8 mouse cellular contexts compared by ENCODE assay signal in the genomic region with DNA sequence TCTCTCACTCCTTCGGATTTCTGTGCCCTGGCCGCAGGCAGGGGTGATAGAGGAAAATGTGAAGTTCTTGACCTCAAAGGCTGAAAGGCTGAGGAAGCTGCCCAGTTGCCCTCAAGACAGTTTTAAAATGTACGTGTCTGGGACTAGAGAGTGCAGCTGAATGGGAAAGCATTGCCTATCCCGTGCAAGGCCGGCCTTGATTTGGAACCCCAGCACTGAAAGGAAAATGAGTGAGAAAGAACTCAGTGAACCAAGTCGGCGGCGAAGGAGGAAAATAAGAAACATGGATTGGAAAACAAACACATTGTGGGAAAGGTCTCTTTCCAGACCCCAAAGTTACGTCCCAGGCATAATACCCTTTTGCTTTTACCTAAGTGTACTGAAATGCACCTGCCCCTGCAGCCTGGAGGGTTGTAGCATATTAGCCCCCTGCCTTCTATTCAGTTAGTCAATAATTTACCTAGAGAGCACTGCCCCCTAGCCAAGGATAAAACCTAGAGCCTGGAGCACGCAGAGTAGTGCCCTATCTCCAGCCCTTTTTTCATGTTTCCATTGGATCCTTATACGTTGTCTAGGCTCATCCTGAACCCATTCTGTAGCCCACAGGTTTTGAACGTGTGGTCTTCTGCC. TPM values are rescaled to one million over a fixed set of nuclear protein-coding genes. Genes with fewer than 3 reads are reported as not detected.
DNase-seq lines count a peak whose midpoint lies in the region; ATAC-seq and TF ChIP-seq lines count a peak whose summit lies in the region.

No protein-coding gene starts in this region.

- intact Hi-C loops in heart, postnatal 36 days (cut with DNase I) = no loop called here
- intact Hi-C loops in left cerebral cortex, postnatal 36 days (cut with DNase I) = no loop called here

- WGBS in heart, embryonic 13.5 days = 58% methylated on average over 12 of the region's 12 CpGs
- WGBS in forebrain, embryonic 10.5 days = 50% methylated on average over 12 of the region's 12 CpGs
- WGBS in kidney, embryonic 15.5 days = 46% methylated on average over 12 of the region's 12 CpGs
- WGBS in midbrain, postnatal 0 days = 44% methylated on average over 12 of the region's 12 CpGs

- H3K27me3 ChIP-seq in heart, embryonic 13.5 days (replicated peaks) = no peaks in the 10 kb centered on the region
- H3K27me3 ChIP-seq in forebrain, embryonic 10.5 days (ENCODE audit: poor library complexity, severe bottlenecking) = peaks cover 23% of the 10 kb centered on the region
- H3K27me3 ChIP-seq in kidney, embryonic 15.5 days = no peaks in the 10 kb centered on the region
- no peaks in the 10 kb centered on the region for H3K27me3 ChIP-seq in midbrain, postnatal 0 days (ENCODE audit: insufficient read depth, low read length)

- peak overlapping the region; percentile 100 for H3K27ac ChIP-seq in heart, embryonic 13.5 days (replicated peaks)
- peak overlapping the region; percentile 95 for H3K27ac ChIP-seq in forebrain, embryonic 10.5 days
- peak overlapping the region; percentile 100 for H3K27ac ChIP-seq in kidney, embryonic 15.5 days
- H3K27ac ChIP-seq in midbrain, postnatal 0 days (ENCODE audit: low read depth, low read length) = peak overlapping the region; percentile 95

- peak overlapping the region; percentile 86 for H3K9ac ChIP-seq in heart, embryonic 13.5 days
- H3K9ac ChIP-seq in kidney, embryonic 15.5 days = no peak overlapping the region
- H3K9ac ChIP-seq in midbrain, postnatal 0 days (replicated peaks; ENCODE audit: low read length, poor library complexity, severe bottlenecking) = no peak overlapping the region

- H3K9me3 ChIP-seq in heart, embryonic 13.5 days = no peaks in the 10 kb centered on the region
- H3K9me3 ChIP-seq in forebrain, embryonic 10.5 days = no peaks in the 10 kb centered on the region
- H3K9me3 ChIP-seq in kidney, embryonic 15.5 days (replicated peaks) = no peaks in the 10 kb centered on the region
- no peaks in the 10 kb centered on the region for H3K9me3 ChIP-seq in midbrain, postnatal 0 days (ENCODE audit: low read length)

- H3K36me3 ChIP-seq in heart, embryonic 13.5 days = no peaks in the 10 kb centered on the region
- H3K36me3 ChIP-seq in forebrain, embryonic 10.5 days (replicated peaks) = no peaks in the 10 kb centered on the region
- H3K36me3 ChIP-seq in kidney, embryonic 15.5 days = no peaks in the 10 kb centered on the region
- no peaks in the 10 kb centered on the region for H3K36me3 ChIP-seq in midbrain, postnatal 0 days (ENCODE audit: insufficient read depth, low read length)

- no peak for TF ChIP-seq CTCF in midbrain, postnatal 0 days (IDR thresholded peaks at IDR 0.05)

- peak overlapping the region; percentile 75; the same call in 1 of the 2 replicates for H3K4me2 ChIP-seq in heart, embryonic 13.5 days
- H3K4me2 ChIP-seq in kidney, embryonic 15.5 days = peak overlapping the region; percentile 68
- H3K4me2 ChIP-seq in midbrain, postnatal 0 days (ENCODE audit: low read depth, low read length, poor library complexity, severe bottlenecking) = no peak overlapping the region

- DNase-seq in heart, postnatal 36 days = no peak
- DNase-seq in forebrain, embryonic 10.5 days (ENCODE audit: extremely low spot score, low spot score) = no peak
- no peak for DNase-seq in midbrain, postnatal 0 days (ENCODE audit: low spot score)
- DNase-seq in thymus, postnatal 4 days = no peak
- DNase-seq in left cerebral cortex, postnatal 36 days (ENCODE audit: low spot score in 2 of 2) = no peak
- no peak for DNase-seq in MN1 (ENCODE audit: low spot score)

- H3K4me1 ChIP-seq in heart, embryonic 13.5 days = peaks cover 94% of the 10 kb centered on the region
- peaks cover 100% of the 10 kb centered on the region for H3K4me1 ChIP-seq in forebrain, embryonic 10.5 days
- peaks cover 93% of the 10 kb centered on the region for H3K4me1 ChIP-seq in kidney, embryonic 15.5 days
- peaks cover 58% of the 10 kb centered on the region for H3K4me1 ChIP-seq in midbrain, postnatal 0 days (ENCODE audit: insufficient read depth, low read length)

- no peak overlapping the region for H3K4me3 ChIP-seq in heart, embryonic 13.5 days
- H3K4me3 ChIP-seq in forebrain, embryonic 10.5 days = no peak overlapping the region
- no peak overlapping the region for H3K4me3 ChIP-seq in kidney, embryonic 15.5 days (replicated peaks)
- no peak overlapping the region for H3K4me3 ChIP-seq in midbrain, postnatal 0 days (ENCODE audit: low read depth, low read length)

- no peak for ATAC-seq in heart, embryonic 13.5 days (ENCODE audit: extremely low read depth, insufficient number of reproducible peaks, low FRiP score, low TSS enrichment)
- no peak for ATAC-seq in kidney, embryonic 15.5 days (replicated peaks; ENCODE audit: low FRiP score)
- no peak for ATAC-seq in midbrain, postnatal 0 days (ENCODE audit: low FRiP score)

RNA-seq across cellular contexts. Expression of a gene that starts 5.6 kb away (rescaled TPM):
- 32.7 and 34.1 TPM in 2 replicates for polyA plus RNA-seq in heart, embryonic 13.5 days (2015; fragmentation: Nextera tagmentation; extraction: Ambion mirVana)
- total RNA-seq in heart, postnatal 36 days (2021) = 10 to 100 TPM; 36.1 to 37.0 TPM
- 20.5 and 22.6 TPM in 2 replicates for polyA plus RNA-seq in forebrain, embryonic 10.5 days (2016; fragmentation: Nextera tagmentation; extraction: Ambion mirVana)
- polyA plus RNA-seq in kidney, embryonic 15.5 days (2015; fragmentation: Nextera tagmentation; extraction: Ambion mirVana) = 40.7 and 43.9 TPM in 2 replicates
- total RNA-seq in midbrain, postnatal 0 days (2014; rRNA removed) = 171 and 191 TPM in 2 replicates
- 74.2 and 86.2 TPM in 2 replicates for polyA plus RNA-seq in midbrain, postnatal 0 days (2015; fragmentation: Nextera tagmentation; extraction: Ambion mirVana)
- 10 to 100 TPM; 70.7 to 73.6 TPM for total RNA-seq in left cerebral cortex, postnatal 36 days (2021)

RNA-seq across cellular contexts. Expression of a gene that starts 56.6 kb away (rescaled TPM):
- 18.4 and 21.3 TPM in 2 replicates for polyA plus RNA-seq in heart, embryonic 13.5 days (2015; fragmentation: Nextera tagmentation; extraction: Ambion mirVana)
- 10 to 100 TPM; 46.4 to 48.4 TPM for total RNA-seq in heart, postnatal 36 days (2021)
- 39.1 and 40.4 TPM in 2 replicates for polyA plus RNA-seq in forebrain, embryonic 10.5 days (2016; fragmentation: Nextera tagmentation; extraction: Ambion mirVana)
- polyA plus RNA-seq in kidney, embryonic 15.5 days (2015; fragmentation: Nextera tagmentation; extraction: Ambion mirVana) = 20.9 and 22.7 TPM in 2 replicates
- total RNA-seq in midbrain, postnatal 0 days (2014; rRNA removed) = 65.7 and 77.5 TPM in 2 replicates
- 34.6 and 37.6 TPM in 2 replicates for polyA plus RNA-seq in midbrain, postnatal 0 days (2015; fragmentation: Nextera tagmentation; extraction: Ambion mirVana)
- total RNA-seq in left cerebral cortex, postnatal 36 days (2021) = 10 to 100 TPM; 82.2 to 93.0 TPM
